Mouse (Mus musculus): Measurements from ENCODE around the gene Lax1. TPM values are rescaled to one million over a fixed set of nuclear protein-coding genes. Genes with fewer than 3 reads are reported as not detected.
A peak's percentile ranks its signal among the peaks of the same experiment; 100 is the strongest.
"Not testable (repeated sequence)": the region's sequence is repeated elsewhere in the genome, so short reads cannot be mapped to it uniquely, and the experiment has no call there.

The Lax1 gene
- polyA plus RNA-seq, 1 experiment from 2014 or later, result 0.38 TPM

GRCm38 (mm10) chr1:133667721-133668120 lies 22.2 kb downstream of the Lax1 start:
- no peak for TF ChIP-seq CTCF (IDR thresholded peaks at IDR 0.05; ENCODE audit: low read depth)
- H3K27ac ChIP-seq (ENCODE audit: low read depth, low read length), result no peak overlapping the region
- H3K9me3 ChIP-seq (ENCODE audit: control insufficient read depth), result no peaks in the 10 kb centered on the region
- H3K4me1 ChIP-seq (replicated peaks; ENCODE audit: control insufficient read depth, insufficient read depth, low read length), result no peaks in the 10 kb centered on the region
- H3K27me3 ChIP-seq (replicated peaks; ENCODE audit: control insufficient read depth, insufficient read depth, low read length), result no peaks in the 10 kb centered on the region
- no peak overlapping the region for H3K4me3 ChIP-seq (ENCODE audit: low read depth, low read length)
- H3K9ac ChIP-seq (ENCODE audit: low read depth, low read length), result no peak overlapping the region
- no peak overlapping the region for H3K4me2 ChIP-seq (replicated peaks; ENCODE audit: low read depth)
- ATAC-seq, result no peak
- no peaks in the 10 kb centered on the region for H3K36me3 ChIP-seq (ENCODE audit: control insufficient read depth, insufficient read depth)
- 77% methylated on average over 7 of the region's 7 CpGs for WGBS

- H3K27ac ChIP-seq (ENCODE audit: low read depth, low read length); ATAC-seq; H3K27me3 ChIP-seq (replicated peaks; ENCODE audit: control insufficient read depth, insufficient read depth, low read length); H3K36me3 ChIP-seq (ENCODE audit: control insufficient read depth, insufficient read depth); H3K4me3 ChIP-seq (ENCODE audit: low read depth, low read length); H3K4me1 ChIP-seq (replicated peaks; ENCODE audit: control insufficient read depth, insufficient read depth, low read length); H3K9ac ChIP-seq (ENCODE audit: low read depth, low read length); H3K4me2 ChIP-seq (replicated peaks; ENCODE audit: low read depth); H3K9me3 ChIP-seq (ENCODE audit: control insufficient read depth): not testable (repeated sequence)
- WGBS, result 90% methylated on average over 5 of the region's 8 CpGs
Observed at GRCm38 (mm10) chr1:133665713-133666112, 24.2 kb downstream of the Lax1 start.

- Histone ChIP-seq H3K27ac (ENCODE audit: low read depth, low read length) (no peak overlapping the region), H3K9me3 (ENCODE audit: control insufficient read depth) (no peaks in the 10 kb centered on the region), H3K4me1 (replicated peaks; ENCODE audit: control insufficient read depth, insufficient read depth, low read length) (peaks cover 5% of the 10 kb centered on the region; the same call in 1 of the 2 replicates), H3K4me2 (replicated peaks; ENCODE audit: low read depth) (no peak overlapping the region), H3K4me3 (ENCODE audit: low read depth, low read length) (no peak overlapping the region), H3K27me3 (replicated peaks; ENCODE audit: control insufficient read depth, insufficient read depth, low read length) (no peaks in the 10 kb centered on the region), H3K36me3 (ENCODE audit: control insufficient read depth, insufficient read depth) (no peaks in the 10 kb centered on the region), H3K9ac (ENCODE audit: low read depth, low read length) (no peak overlapping the region)
- ATAC-seq, result no peak
- no peak for TF ChIP-seq CTCF (IDR thresholded peaks at IDR 0.05; ENCODE audit: low read depth)
- 60% methylated on average over 11 of the region's 11 CpGs for WGBS
Observed at GRCm38 (mm10) chr1:133664203-133664970, 25.5 kb downstream of the Lax1 start.

- H3K4me2 ChIP-seq (replicated peaks; ENCODE audit: low read depth), result no peak overlapping the region
- no peaks in the 10 kb centered on the region for H3K27me3 ChIP-seq (replicated peaks; ENCODE audit: control insufficient read depth, insufficient read depth, low read length)
- no peak for TF ChIP-seq CTCF (IDR thresholded peaks at IDR 0.05; ENCODE audit: low read depth)
- H3K36me3 ChIP-seq (ENCODE audit: control insufficient read depth, insufficient read depth), result peaks cover 2% of the 10 kb centered on the region
- no peak overlapping the region for H3K9ac ChIP-seq (ENCODE audit: low read depth, low read length)
- H3K4me1 ChIP-seq (replicated peaks; ENCODE audit: control insufficient read depth, insufficient read depth, low read length), result peaks cover 11% of the 10 kb centered on the region; the same call in 1 of the 2 replicates
- H3K27ac ChIP-seq (ENCODE audit: low read depth, low read length), result no peak overlapping the region
- no peak for ATAC-seq
- 66% methylated on average over 4 of the region's 4 CpGs for WGBS
- H3K4me3 ChIP-seq (ENCODE audit: low read depth, low read length), result no peak overlapping the region
- H3K9me3 ChIP-seq (ENCODE audit: control insufficient read depth), result no peaks in the 10 kb centered on the region
Observed at GRCm38 (mm10) chr1:133663427-133663826, 26.5 kb downstream of the Lax1 start.

GRCm38 (mm10) chr1:133662941-133663340 lies 27.0 kb downstream of the Lax1 start:
- Histone ChIP-seq H3K4me3 (ENCODE audit: low read depth, low read length) (no peak overlapping the region), H3K9ac (ENCODE audit: low read depth, low read length) (no peak overlapping the region), H3K9me3 (ENCODE audit: control insufficient read depth) (no peaks in the 10 kb centered on the region), H3K36me3 (ENCODE audit: control insufficient read depth, insufficient read depth) (peaks cover 5% of the 10 kb centered on the region), H3K27ac (ENCODE audit: low read depth, low read length) (no peak overlapping the region), H3K27me3 (replicated peaks; ENCODE audit: control insufficient read depth, insufficient read depth, low read length) (no peaks in the 10 kb centered on the region), H3K4me1 (replicated peaks; ENCODE audit: control insufficient read depth, insufficient read depth, low read length) (peaks cover 12% of the 10 kb centered on the region; the same call in 1 of the 2 replicates), H3K4me2 (replicated peaks; ENCODE audit: low read depth) (no peak overlapping the region)
- no peak for ATAC-seq
- WGBS, result 98% methylated on average over 7 of the region's 7 CpGs
- TF ChIP-seq CTCF (IDR thresholded peaks at IDR 0.05; ENCODE audit: low read depth), result no peak

GRCm38 (mm10) chr1:133661203-133661933 lies 28.5 kb downstream of the Lax1 start, which contains the start of gene Gm38394:
TSS of gene Gm38394 (minus strand) at chr1:133661318.
- peaks cover 12% of the 10 kb centered on the region; the same call in 1 of the 2 replicates for H3K4me1 ChIP-seq (replicated peaks; ENCODE audit: control insufficient read depth, insufficient read depth, low read length)
- peak within 1 kb of the TSS; percentile 72 for H3K4me2 ChIP-seq (replicated peaks; ENCODE audit: low read depth)
- H3K4me3 ChIP-seq (ENCODE audit: low read depth, low read length), result peak within 1 kb of the TSS; percentile 80
- no peaks in the 10 kb centered on the region for H3K27me3 ChIP-seq (replicated peaks; ENCODE audit: control insufficient read depth, insufficient read depth, low read length)
- peak; percentile 98 for ATAC-seq
- peak within 1 kb of the TSS; percentile 96 for H3K27ac ChIP-seq (ENCODE audit: low read depth, low read length)
- H3K9ac ChIP-seq (ENCODE audit: low read depth, low read length), result peak within 1 kb of the TSS; percentile 95
- H3K9me3 ChIP-seq (ENCODE audit: control insufficient read depth), result no peaks in the 10 kb centered on the region
- no peak for TF ChIP-seq CTCF (IDR thresholded peaks at IDR 0.05; ENCODE audit: low read depth)
- WGBS, result 3% methylated on average over 26 of the region's 26 CpGs
- H3K36me3 ChIP-seq (ENCODE audit: control insufficient read depth, insufficient read depth), result peaks cover 13% of the 10 kb centered on the region

Measured in intestine, postnatal 0 days (tissue).